Mouse (Mus musculus): ENCODE results near the gene Sipa1l3. TPM values are rescaled to one million over a fixed set of nuclear protein-coding genes. Genes with fewer than 3 reads are reported as not detected.

Sipa1l3 gene
- polyA plus RNA-seq, 1 experiment from 2014 or later = 13.9 TPM

- Histone ChIP-seq H3K4me3 (no peak overlapping the region), H3K4me1 (peaks cover 42% of the 10 kb centered on the region), H3K9me3 (no peaks in the 10 kb centered on the region), H3K4me2 (replicated peaks) (peak overlapping the region; percentile 17), H3K36me3 (no peaks in the 10 kb centered on the region), H3K27ac (no peak overlapping the region), H3K9ac (no peak overlapping the region), H3K27me3 (peaks cover 6% of the 10 kb centered on the region; the same call in 1 of the 2 replicates)
- ATAC-seq (ENCODE audit: low FRiP score, low read depth) = no peak
- 23% methylated on average over 11 of the region's 11 CpGs for WGBS
Measured at GRCm38 (mm10) chr7:29290691-29291485, 227.6 kb downstream of the Sipa1l3 start.

GRCm38 (mm10) chr7:29289856-29290255 lies 228.6 kb downstream of the Sipa1l3 start:
- peaks cover 8% of the 10 kb centered on the region; the same call in 1 of the 2 replicates for H3K27me3 ChIP-seq
- H3K27ac ChIP-seq = no peak overlapping the region
- H3K9ac ChIP-seq = no peak overlapping the region
- H3K4me2 ChIP-seq (replicated peaks) = peak overlapping the region; percentile 87
- peaks cover 42% of the 10 kb centered on the region for H3K4me1 ChIP-seq
- 72% methylated on average over 6 of the region's 6 CpGs for WGBS
- H3K9me3 ChIP-seq = no peaks in the 10 kb centered on the region
- no peaks in the 10 kb centered on the region for H3K36me3 ChIP-seq
- no peak for ATAC-seq (ENCODE audit: low FRiP score, low read depth)
- H3K4me3 ChIP-seq = peak overlapping the region; percentile 63

- peaks cover 42% of the 10 kb centered on the region for H3K4me1 ChIP-seq
- peak; percentile 55 for ATAC-seq (ENCODE audit: low FRiP score, low read depth)
- H3K9me3 ChIP-seq = no peaks in the 10 kb centered on the region
- WGBS = under 1% methylated on average over 58 of the region's 59 CpGs
- H3K27ac ChIP-seq = no peak within 1 kb of the TSS
- H3K36me3 ChIP-seq = no peaks in the 10 kb centered on the region
- peak within 1 kb of the TSS; percentile 67 for H3K9ac ChIP-seq
- peak within 1 kb of the TSS; percentile 87 for H3K4me2 ChIP-seq (replicated peaks)
- H3K27me3 ChIP-seq = peaks cover 13% of the 10 kb centered on the region; the same call in 1 of the 2 replicates
- peak within 1 kb of the TSS; percentile 63 for H3K4me3 ChIP-seq
Measured at GRCm38 (mm10) chr7:29288942-29289638, 229.4 kb downstream of the Sipa1l3 start, which contains the start of gene Ppp1r14a. Gene Ppp1r14a (plus strand): TSS chr7:29289308.

- Histone ChIP-seq H3K27ac (no peak overlapping the region), H3K9me3 (no peaks in the 10 kb centered on the region), H3K27me3 (peaks cover 13% of the 10 kb centered on the region; the same call in 1 of the 2 replicates), H3K4me1 (peaks cover 37% of the 10 kb centered on the region), H3K4me3 (no peak overlapping the region), H3K4me2 (replicated peaks) (no peak overlapping the region), H3K9ac (no peak overlapping the region), H3K36me3 (no peaks in the 10 kb centered on the region)
- no peak for ATAC-seq (ENCODE audit: low FRiP score, low read depth)
- WGBS = 95% methylated on average over 2 of the region's 2 CpGs
Measured at GRCm38 (mm10) chr7:29288079-29288478, 230.4 kb downstream of the Sipa1l3 start.

GRCm38 (mm10) chr7:29287481-29287880 lies 231.0 kb downstream of the Sipa1l3 start:
- peaks cover 31% of the 10 kb centered on the region for H3K4me1 ChIP-seq
- ATAC-seq (ENCODE audit: low FRiP score, low read depth) = no peak

GRCm38 (mm10) chr7:29284523-29284922 lies 233.9 kb downstream of the Sipa1l3 start:
- peaks cover 41% of the 10 kb centered on the region for H3K27me3 ChIP-seq
- no peak for ATAC-seq (ENCODE audit: low FRiP score, low read depth)
- H3K4me3 ChIP-seq = no peak overlapping the region
- H3K4me2 ChIP-seq (replicated peaks) = no peak overlapping the region
- no peaks in the 10 kb centered on the region for H3K9me3 ChIP-seq
- peaks cover 29% of the 10 kb centered on the region for H3K4me1 ChIP-seq
- no peaks in the 10 kb centered on the region for H3K36me3 ChIP-seq
- H3K27ac ChIP-seq = no peak overlapping the region
- H3K9ac ChIP-seq = no peak overlapping the region
- WGBS = 93% methylated on average over 6 of the region's 6 CpGs

More at GRCm38 (mm10) chr7:29287481-29287880, 231.0 kb downstream of the Sipa1l3 start:
- Histone ChIP-seq H3K4me2 (replicated peaks) (no peak overlapping the region), H3K4me3 (no peak overlapping the region), H3K36me3 (no peaks in the 10 kb centered on the region), H3K9me3 (no peaks in the 10 kb centered on the region), H3K27ac (no peak overlapping the region), H3K27me3 (peaks cover 17% of the 10 kb centered on the region), H3K9ac (no peak overlapping the region)
- 88% methylated on average over 7 of the region's 7 CpGs for WGBS

GRCm38 (mm10) chr7:29283876-29284275 lies 234.6 kb downstream of the Sipa1l3 start:
- WGBS = 73% methylated on average over 4 of the region's 4 CpGs
- no peak overlapping the region for H3K4me2 ChIP-seq (replicated peaks)
- H3K27me3 ChIP-seq = peaks cover 36% of the 10 kb centered on the region
- no peak overlapping the region for H3K9ac ChIP-seq
- no peaks in the 10 kb centered on the region for H3K9me3 ChIP-seq
- no peak overlapping the region for H3K4me3 ChIP-seq
- peaks cover 23% of the 10 kb centered on the region for H3K4me1 ChIP-seq
- no peak overlapping the region for H3K27ac ChIP-seq
- H3K36me3 ChIP-seq = no peaks in the 10 kb centered on the region
- ATAC-seq (ENCODE audit: low FRiP score, low read depth) = no peak

- Histone ChIP-seq H3K9me3 (no peaks in the 10 kb centered on the region), H3K27me3 (peaks cover 36% of the 10 kb centered on the region), H3K4me2 (replicated peaks) (peak overlapping the region; percentile 98), H3K4me1 (peaks cover 22% of the 10 kb centered on the region), H3K4me3 (peak overlapping the region; percentile 70), H3K9ac (peak overlapping the region; percentile 74), H3K27ac (no peak overlapping the region), H3K36me3 (no peaks in the 10 kb centered on the region)
- WGBS = 7% methylated on average over 21 of the region's 21 CpGs
- ATAC-seq (ENCODE audit: low FRiP score, low read depth) = no peak; the same call in 1 of the 2 replicates
Measured at GRCm38 (mm10) chr7:29282074-29282554, 236.3 kb downstream of the Sipa1l3 start.

- Histone ChIP-seq H3K9ac (peak within 1 kb of the TSS; percentile 74), H3K4me1 (peaks cover 29% of the 10 kb centered on the region), H3K9me3 (no peaks in the 10 kb centered on the region), H3K27me3 (peaks cover 36% of the 10 kb centered on the region), H3K4me3 (peak within 1 kb of the TSS; percentile 70), H3K36me3 (no peaks in the 10 kb centered on the region), H3K4me2 (replicated peaks) (peak within 1 kb of the TSS; percentile 98), H3K27ac (no peak within 1 kb of the TSS; the same call in 1 of the 2 replicates)
- ATAC-seq (ENCODE audit: low FRiP score, low read depth) = peak; percentile 70; the same call in 1 of the 2 replicates
- under 1% methylated on average over 76 of the region's 80 CpGs for WGBS
Measured at GRCm38 (mm10) chr7:29281201-29282073, 237.0 kb downstream of the Sipa1l3 start, which contains the start of gene Spint2. Gene Spint2 (minus strand): TSS chr7:29281912.

- WGBS = 10% methylated on average over 13 of the region's 13 CpGs
- H3K9me3 ChIP-seq = no peaks in the 10 kb centered on the region
- H3K4me2 ChIP-seq (replicated peaks) = peak overlapping the region; percentile 98
- H3K36me3 ChIP-seq = no peaks in the 10 kb centered on the region
- H3K9ac ChIP-seq = peak overlapping the region; percentile 74
- peak overlapping the region; percentile 70 for H3K4me3 ChIP-seq
- ATAC-seq (ENCODE audit: low FRiP score, low read depth) = no peak
- H3K27ac ChIP-seq = no peak overlapping the region
- H3K4me1 ChIP-seq = peaks cover 35% of the 10 kb centered on the region
- H3K27me3 ChIP-seq = peaks cover 36% of the 10 kb centered on the region
Measured at GRCm38 (mm10) chr7:29280801-29281200, 237.6 kb downstream of the Sipa1l3 start.

- Histone ChIP-seq H3K9ac (no peak overlapping the region), H3K36me3 (no peaks in the 10 kb centered on the region), H3K27ac (no peak overlapping the region), H3K4me2 (replicated peaks) (peak overlapping the region; percentile 98), H3K9me3 (no peaks in the 10 kb centered on the region), H3K4me1 (peaks cover 35% of the 10 kb centered on the region), H3K27me3 (peaks cover 35% of the 10 kb centered on the region), H3K4me3 (peak overlapping the region; percentile 70; the same call in 1 of the 2 replicates)
- 68% methylated on average over 8 of the region's 8 CpGs for WGBS
- no peak for ATAC-seq (ENCODE audit: low FRiP score, low read depth)
Measured at GRCm38 (mm10) chr7:29279924-29280323, 238.5 kb downstream of the Sipa1l3 start.
